Mouse (Mus musculus): ENCODE measurements around the gene Btbd9. TPM values are rescaled to one million over a fixed set of nuclear protein-coding genes. Genes with fewer than 3 reads are reported as not detected.

Gene Btbd9
- polyA plus RNA-seq, 1 experiment from 2014 or later: 164 TPM

- Histone ChIP-seq H3K36me3 (ENCODE audit: control insufficient read depth, insufficient read depth, low read length) (no peaks in the 10 kb centered on the region), H3K27ac (ENCODE audit: low read length) (peak overlapping the region; percentile 39), H3K27me3 (ENCODE audit: control insufficient read depth, insufficient read depth, low read depth, low read length) (no peaks in the 10 kb centered on the region), H3K4me2 (ENCODE audit: low read length) (no peak overlapping the region), H3K9ac (ENCODE audit: low read depth, low read length) (no peak overlapping the region; the same call in 1 of the 2 replicates), H3K9me3 (replicated peaks; ENCODE audit: control insufficient read depth, low read length, poor library complexity, severe bottlenecking) (no peaks in the 10 kb centered on the region), H3K4me3 (ENCODE audit: low read depth, low read length) (no peak overlapping the region), H3K4me1 (ENCODE audit: control insufficient read depth, insufficient read depth, low read length) (peaks cover 12% of the 10 kb centered on the region)
- 59% methylated on average over 3 of the region's 3 CpGs for WGBS
- ATAC-seq: no peak
These were observed 187.9 kb downstream of the Btbd9 start for GRCm38 (mm10) chr17:30388391-30388790.

GRCm38 (mm10) chr17:30386241-30386640, 190.0 kb downstream of the Btbd9 start:
- no peak overlapping the region for H3K4me2 ChIP-seq (ENCODE audit: low read length)
- WGBS: 93% methylated on average over 9 of the region's 9 CpGs
- peaks cover 12% of the 10 kb centered on the region for H3K4me1 ChIP-seq (ENCODE audit: control insufficient read depth, insufficient read depth, low read length)
- H3K27ac ChIP-seq (ENCODE audit: low read length): no peak overlapping the region
- H3K9ac ChIP-seq (ENCODE audit: low read depth, low read length): no peak overlapping the region
- H3K27me3 ChIP-seq (ENCODE audit: control insufficient read depth, insufficient read depth, low read depth, low read length): no peaks in the 10 kb centered on the region
- no peaks in the 10 kb centered on the region for H3K9me3 ChIP-seq (replicated peaks; ENCODE audit: control insufficient read depth, low read length, poor library complexity, severe bottlenecking)
- no peak for ATAC-seq
- no peaks in the 10 kb centered on the region for H3K36me3 ChIP-seq (ENCODE audit: control insufficient read depth, insufficient read depth, low read length)
- H3K4me3 ChIP-seq (ENCODE audit: low read depth, low read length): no peak overlapping the region

GRCm38 (mm10) chr17:30383649-30384048, 192.6 kb downstream of the Btbd9 start:
- Histone ChIP-seq H3K36me3 (ENCODE audit: control insufficient read depth, insufficient read depth, low read length) (no peaks in the 10 kb centered on the region), H3K4me1 (ENCODE audit: control insufficient read depth, insufficient read depth, low read length) (peaks cover 15% of the 10 kb centered on the region), H3K4me2 (ENCODE audit: low read length) (no peak overlapping the region), H3K4me3 (ENCODE audit: low read depth, low read length) (no peak overlapping the region), H3K9ac (ENCODE audit: low read depth, low read length) (no peak overlapping the region), H3K9me3 (replicated peaks; ENCODE audit: control insufficient read depth, low read length, poor library complexity, severe bottlenecking) (no peaks in the 10 kb centered on the region), H3K27me3 (ENCODE audit: control insufficient read depth, insufficient read depth, low read depth, low read length) (no peaks in the 10 kb centered on the region), H3K27ac (ENCODE audit: low read length) (no peak overlapping the region)
- WGBS: 85% methylated on average over 6 of the region's 6 CpGs
- no peak for ATAC-seq

- 0 out of 2 replicates have a peak, but pooled peaks have one; percentile 36 for ATAC-seq
- Histone ChIP-seq H3K4me2 (ENCODE audit: low read length) (no peak overlapping the region), H3K9ac (ENCODE audit: low read depth, low read length) (no peak overlapping the region), H3K4me3 (ENCODE audit: low read depth, low read length) (no peak overlapping the region), H3K9me3 (replicated peaks; ENCODE audit: control insufficient read depth, low read length, poor library complexity, severe bottlenecking) (no peaks in the 10 kb centered on the region), H3K4me1 (ENCODE audit: control insufficient read depth, insufficient read depth, low read length) (peaks cover 21% of the 10 kb centered on the region), H3K27ac (ENCODE audit: low read length) (peak overlapping the region; percentile 34; the same call in 1 of the 2 replicates), H3K36me3 (ENCODE audit: control insufficient read depth, insufficient read depth, low read length) (no peaks in the 10 kb centered on the region), H3K27me3 (ENCODE audit: control insufficient read depth, insufficient read depth, low read depth, low read length) (no peaks in the 10 kb centered on the region)
- 7% methylated on average over 5 of the region's 5 CpGs for WGBS
These were observed 197.9 kb downstream of the Btbd9 start for GRCm38 (mm10) chr17:30378221-30379010.

- no peak overlapping the region for H3K4me2 ChIP-seq (ENCODE audit: low read length)
- H3K4me3 ChIP-seq (ENCODE audit: low read depth, low read length): no peak overlapping the region
- ATAC-seq: no peak
- no peaks in the 10 kb centered on the region for H3K9me3 ChIP-seq (replicated peaks; ENCODE audit: control insufficient read depth, low read length, poor library complexity, severe bottlenecking)
- H3K36me3 ChIP-seq (ENCODE audit: control insufficient read depth, insufficient read depth, low read length): no peaks in the 10 kb centered on the region
- 0% methylated on average over 1 of the region's 1 CpGs for WGBS
- no peaks in the 10 kb centered on the region for H3K27me3 ChIP-seq (ENCODE audit: control insufficient read depth, insufficient read depth, low read depth, low read length)
- H3K9ac ChIP-seq (ENCODE audit: low read depth, low read length): no peak overlapping the region
- H3K27ac ChIP-seq (ENCODE audit: low read length): no peak overlapping the region
- peaks cover 21% of the 10 kb centered on the region for H3K4me1 ChIP-seq (ENCODE audit: control insufficient read depth, insufficient read depth, low read length)
These were observed 198.5 kb downstream of the Btbd9 start for GRCm38 (mm10) chr17:30377754-30378153.

- no peaks in the 10 kb centered on the region for H3K27me3 ChIP-seq (ENCODE audit: control insufficient read depth, insufficient read depth, low read depth, low read length)
- H3K9ac ChIP-seq (ENCODE audit: low read depth, low read length): no peak overlapping the region
- H3K4me3 ChIP-seq (ENCODE audit: low read depth, low read length): no peak overlapping the region
- no peak for ATAC-seq
- peak overlapping the region; percentile 49 for H3K27ac ChIP-seq (ENCODE audit: low read length)
- WGBS: 86% methylated on average over 1 of the region's 1 CpGs
- no peaks in the 10 kb centered on the region for H3K9me3 ChIP-seq (replicated peaks; ENCODE audit: control insufficient read depth, low read length, poor library complexity, severe bottlenecking)
- H3K4me1 ChIP-seq (ENCODE audit: control insufficient read depth, insufficient read depth, low read length): peaks cover 23% of the 10 kb centered on the region
- no peaks in the 10 kb centered on the region for H3K36me3 ChIP-seq (ENCODE audit: control insufficient read depth, insufficient read depth, low read length)
- H3K4me2 ChIP-seq (ENCODE audit: low read length): no peak overlapping the region
These were observed 201.2 kb downstream of the Btbd9 start for GRCm38 (mm10) chr17:30375107-30375506.

- Histone ChIP-seq H3K4me1 (ENCODE audit: control insufficient read depth, insufficient read depth, low read length) (peaks cover 28% of the 10 kb centered on the region), H3K4me3 (ENCODE audit: low read depth, low read length) (no peak overlapping the region), H3K27ac (ENCODE audit: low read length) (no peak overlapping the region), H3K9ac (ENCODE audit: low read depth, low read length) (no peak overlapping the region), H3K9me3 (replicated peaks; ENCODE audit: control insufficient read depth, low read length, poor library complexity, severe bottlenecking) (no peaks in the 10 kb centered on the region), H3K27me3 (ENCODE audit: control insufficient read depth, insufficient read depth, low read depth, low read length) (no peaks in the 10 kb centered on the region), H3K36me3 (ENCODE audit: control insufficient read depth, insufficient read depth, low read length) (no peaks in the 10 kb centered on the region), H3K4me2 (ENCODE audit: low read length) (no peak overlapping the region)
- WGBS: 25% methylated on average over 2 of the region's 2 CpGs
- no peak for ATAC-seq
These were observed 207.7 kb downstream of the Btbd9 start for GRCm38 (mm10) chr17:30368559-30368958.

GRCm38 (mm10) chr17:30364701-30365100, 211.6 kb downstream of the Btbd9 start:
- H3K27me3 ChIP-seq (ENCODE audit: control insufficient read depth, insufficient read depth, low read depth, low read length): no peaks in the 10 kb centered on the region
- no peak overlapping the region for H3K9ac ChIP-seq (ENCODE audit: low read depth, low read length)
- H3K27ac ChIP-seq (ENCODE audit: low read length): 0 out of 2 replicates have a peak overlapping the region, but pooled peaks have one; percentile 11
- 96% methylated on average over 1 of the region's 1 CpGs for WGBS
- H3K4me2 ChIP-seq (ENCODE audit: low read length): no peak overlapping the region
- H3K9me3 ChIP-seq (replicated peaks; ENCODE audit: control insufficient read depth, low read length, poor library complexity, severe bottlenecking): no peaks in the 10 kb centered on the region
- H3K36me3 ChIP-seq (ENCODE audit: control insufficient read depth, insufficient read depth, low read length): no peaks in the 10 kb centered on the region
- ATAC-seq: no peak
- peaks cover 37% of the 10 kb centered on the region for H3K4me1 ChIP-seq (ENCODE audit: control insufficient read depth, insufficient read depth, low read length)
- H3K4me3 ChIP-seq (ENCODE audit: low read depth, low read length): no peak overlapping the region

GRCm38 (mm10) chr17:30363365-30363764, 212.9 kb downstream of the Btbd9 start:
- Histone ChIP-seq H3K4me1 (ENCODE audit: control insufficient read depth, insufficient read depth, low read length) (peaks cover 27% of the 10 kb centered on the region), H3K4me3 (ENCODE audit: low read depth, low read length) (no peak overlapping the region), H3K27ac (ENCODE audit: low read length) (no peak overlapping the region), H3K9me3 (replicated peaks; ENCODE audit: control insufficient read depth, low read length, poor library complexity, severe bottlenecking) (no peaks in the 10 kb centered on the region), H3K4me2 (ENCODE audit: low read length) (no peak overlapping the region), H3K36me3 (ENCODE audit: control insufficient read depth, insufficient read depth, low read length) (no peaks in the 10 kb centered on the region), H3K27me3 (ENCODE audit: control insufficient read depth, insufficient read depth, low read depth, low read length) (no peaks in the 10 kb centered on the region), H3K9ac (ENCODE audit: low read depth, low read length) (no peak overlapping the region)
- no peak for ATAC-seq
- 71% methylated on average over 5 of the region's 5 CpGs for WGBS
